Mouse (Mus musculus) embryonic facial prominence, embryonic 15.5 days (tissue): ENCODE measurements around the gene Clpsl2. TPM values are rescaled to one million over a fixed set of nuclear protein-coding genes. Genes with fewer than 3 reads are reported as not detected.

Experiments used
- ATAC-seq: fragments of 200-750 bp; cut with Nextera tagmentation; 2 replicates; pipeline ENCODE4 v1.8.0; 2017; ENCODE audit warnings: low read depth, moderate TSS enrichment; ENCODE audit not compliant: insufficient number of reproducible peaks, low FRiP score, low TSS enrichment
- H3K27ac ChIP-seq: fragments of 300-500 bp; sonication (generic); replicated peaks from 2 replicates; pipeline ENCODE4 v1.5.1; 2015; ENCODE audit warnings: mild to moderate bottlenecking, inconsistent platforms
- H3K27me3 ChIP-seq: fragments of 300-500 bp; sonication (generic); 2 replicates; pipeline ENCODE4 v1.6.1; 2015; ENCODE audit warnings: inconsistent platforms
- H3K36me3 ChIP-seq: fragments of 300-500 bp; sonication (generic); 2 replicates; pipeline ENCODE4 v1.6.1; 2015; ENCODE audit warnings: mild to moderate bottlenecking, inconsistent platforms
- H3K4me1 ChIP-seq: fragments of 300-500 bp; sonication (generic); 2 replicates; pipeline ENCODE4 v1.6.1; 2015; ENCODE audit warnings: inconsistent platforms
- H3K4me2 ChIP-seq: fragments of 300-500 bp; sonication (generic); replicated peaks from 2 replicates; pipeline ENCODE4 v1.6.1; 2015; ENCODE audit warnings: mild to moderate bottlenecking, inconsistent platforms
- H3K4me3 ChIP-seq: fragments of 300-500 bp; sonication (generic); replicated peaks from 2 replicates; pipeline ENCODE4 v1.5.1; 2015; ENCODE audit warnings: mild to moderate bottlenecking, inconsistent platforms
- H3K9ac ChIP-seq: fragments of 300-500 bp; sonication (generic); 2 replicates; pipeline ENCODE4 v1.6.1; 2015; ENCODE audit warnings: inconsistent platforms
- H3K9me3 ChIP-seq: fragments of 300-500 bp; sonication (generic); replicated peaks from 2 replicates; pipeline ENCODE4 v1.6.1; 2016; ENCODE audit warnings: inconsistent platforms
- WGBS: fragments of 180-500 bp; shearing (Covaris S2); methylation state at CpG from one replicate; pipeline ENCODE4 v1.1.7; 2015; 5-methylcytosine and 5-hydroxymethylcytosine counted together
- polyA plus RNA-seq: library from polyadenylated mRNA; unstranded; fragments of >200 nt; fragmentation: Nextera tagmentation; extraction: Ambion mirVana; gene quantifications from 2 replicates; pipeline ENCODE4 v1.2.1, GENCODE M21; 2015

The Clpsl2 gene
- polyA plus RNA-seq, 1 experiment from 2014 or later: not detected

DNA sequence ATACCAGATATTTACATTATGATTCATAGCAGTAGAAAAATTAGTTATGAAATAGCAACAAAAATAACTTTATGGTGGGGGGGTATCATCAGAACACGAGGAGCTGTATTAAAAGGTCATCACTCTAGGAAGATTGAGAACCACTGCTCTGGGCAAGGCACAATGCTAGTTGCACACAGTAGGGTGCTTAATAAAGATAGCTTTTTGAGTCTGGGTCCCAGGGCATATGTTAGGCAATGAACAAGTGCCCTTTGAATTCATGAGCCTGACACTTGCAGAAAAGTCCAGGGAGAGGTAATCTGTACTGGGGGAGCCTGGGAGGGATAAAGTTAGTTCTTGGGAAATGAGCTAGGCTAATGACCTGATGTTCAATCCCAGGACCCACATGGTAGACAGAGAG lies 35.9 kb upstream of the Clpsl2 start:
- Histone ChIP-seq H3K36me3 (no peaks in the 10 kb centered on the region), H3K4me1 (peaks cover 45% of the 10 kb centered on the region), H3K9me3 (no peaks in the 10 kb centered on the region), H3K27me3 (no peaks in the 10 kb centered on the region), H3K4me2 (no peak overlapping the region), H3K4me3 (no peak overlapping the region), H3K9ac (no peak overlapping the region), H3K27ac (no peak overlapping the region)
- 72% methylated on average over 1 of the region's 1 CpGs for WGBS
- ATAC-seq: no peak

DNA sequence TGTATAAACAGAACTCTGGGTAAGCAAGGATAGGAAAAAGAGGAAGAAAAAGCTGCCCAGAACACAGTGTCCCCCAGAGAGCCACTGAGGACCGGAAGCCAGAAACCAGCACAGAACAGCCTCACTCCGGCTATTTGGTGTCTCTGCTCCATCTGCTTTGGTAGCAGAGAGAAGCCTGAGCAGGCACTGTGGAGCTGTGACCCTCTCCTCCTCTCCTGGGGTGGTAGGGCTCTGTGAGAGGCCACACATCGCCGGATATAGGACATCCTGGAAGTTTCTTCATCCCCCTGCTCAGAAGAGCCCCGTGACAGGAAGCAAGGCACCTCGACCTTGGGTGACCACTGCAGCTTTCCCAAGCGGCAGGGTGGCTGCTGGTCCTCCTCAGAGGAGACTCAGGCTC lies 35.4 kb upstream of the Clpsl2 start:
- H3K4me1 ChIP-seq: peaks cover 50% of the 10 kb centered on the region
- no peak overlapping the region for H3K4me2 ChIP-seq
- no peaks in the 10 kb centered on the region for H3K27me3 ChIP-seq
- ATAC-seq: no peak
- 61% methylated on average over 7 of the region's 7 CpGs for WGBS
- H3K9ac ChIP-seq: no peak overlapping the region
- no peak overlapping the region for H3K4me3 ChIP-seq
- H3K27ac ChIP-seq: 0 out of 2 replicates have a peak overlapping the region, but pooled peaks have one; percentile 22
- H3K36me3 ChIP-seq: no peaks in the 10 kb centered on the region
- H3K9me3 ChIP-seq: no peaks in the 10 kb centered on the region

DNA sequence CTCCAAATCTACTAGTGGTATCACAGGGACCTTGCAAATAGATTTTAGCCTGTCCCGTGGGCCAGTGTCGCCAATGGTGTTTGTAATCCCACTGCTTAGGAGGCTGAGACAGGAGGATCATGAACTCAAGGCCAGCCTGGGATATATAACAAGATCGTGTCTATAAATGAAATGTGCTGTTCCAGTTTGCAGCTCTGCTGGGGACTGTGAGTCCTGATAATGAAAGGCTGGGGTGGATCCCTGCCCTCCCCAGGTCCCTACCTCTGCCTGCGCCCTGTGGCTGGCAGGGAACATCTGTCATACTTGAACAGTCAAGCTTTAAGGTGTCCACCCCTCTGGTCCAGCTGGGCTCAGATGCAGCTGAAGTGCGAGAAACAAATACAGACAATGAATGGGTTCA lies 34.7 kb upstream of the Clpsl2 start:
- H3K9me3 ChIP-seq: no peaks in the 10 kb centered on the region
- H3K9ac ChIP-seq: no peak overlapping the region
- WGBS: 73% methylated on average over 5 of the region's 5 CpGs
- no peak overlapping the region for H3K27ac ChIP-seq
- H3K27me3 ChIP-seq: no peaks in the 10 kb centered on the region
- ATAC-seq: no peak
- H3K4me1 ChIP-seq: peaks cover 53% of the 10 kb centered on the region
- H3K36me3 ChIP-seq: no peaks in the 10 kb centered on the region
- H3K4me2 ChIP-seq: no peak overlapping the region
- no peak overlapping the region for H3K4me3 ChIP-seq

- Histone ChIP-seq H3K27ac (no peak overlapping the region), H3K9me3 (no peaks in the 10 kb centered on the region), H3K4me1 (peaks cover 47% of the 10 kb centered on the region), H3K9ac (no peak overlapping the region), H3K27me3 (no peaks in the 10 kb centered on the region), H3K4me3 (no peak overlapping the region), H3K36me3 (no peaks in the 10 kb centered on the region), H3K4me2 (no peak overlapping the region)
- no peak for ATAC-seq
- WGBS: 53% methylated on average over 10 of the region's 10 CpGs
These were observed 33.5 kb upstream of the Clpsl2 start for GRCm38 (mm10) chr17:28515431-28516341.

GRCm38 (mm10) chr17:28516881-28517280 lies 32.3 kb upstream of the Clpsl2 start:
- Histone ChIP-seq H3K4me3 (peak overlapping the region; percentile 48), H3K9ac (no peak overlapping the region), H3K27ac (peak overlapping the region; percentile 92), H3K36me3 (no peaks in the 10 kb centered on the region), H3K4me1 (peaks cover 45% of the 10 kb centered on the region), H3K27me3 (no peaks in the 10 kb centered on the region), H3K4me2 (peak overlapping the region; percentile 91), H3K9me3 (no peaks in the 10 kb centered on the region)
- 56% methylated on average over 4 of the region's 4 CpGs for WGBS
- ATAC-seq: no peak

DNA sequence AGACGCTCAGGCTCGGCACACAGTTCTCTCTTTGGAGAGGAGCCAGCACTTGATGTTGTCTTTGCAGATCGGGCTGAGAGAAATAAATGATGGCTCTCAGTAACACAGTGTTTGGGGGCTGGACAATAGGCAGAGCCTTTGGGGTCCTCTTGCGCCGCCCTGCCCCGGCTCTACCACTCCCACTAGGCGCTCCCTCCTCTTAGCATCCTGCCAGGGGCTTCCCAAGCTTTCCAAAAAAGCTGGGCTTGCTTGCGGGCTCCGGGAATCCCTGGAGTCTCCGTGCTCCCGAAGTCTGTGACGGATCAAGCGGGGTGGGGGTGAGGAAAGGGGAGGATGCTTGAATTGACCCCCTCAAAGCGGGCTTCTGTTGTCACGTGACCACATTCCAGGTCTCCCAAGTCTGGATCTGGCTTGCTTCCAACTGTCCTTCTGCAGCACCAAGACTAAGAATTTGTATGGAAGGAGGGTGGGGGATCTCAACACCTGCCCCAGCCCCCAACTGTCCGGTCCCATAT lies 31.7 kb upstream of the Clpsl2 start, which contains the start of gene Fkbp5:
Gene Fkbp5 (minus strand): TSS at position 87 of the 515 bp plus-strand sequence.
- ATAC-seq: peak; percentile 61
- Histone ChIP-seq H3K4me3 (peak within 1 kb of the TSS; percentile 48), H3K9me3 (no peaks in the 10 kb centered on the region), H3K4me2 (peak within 1 kb of the TSS; percentile 91), H3K4me1 (peaks cover 46% of the 10 kb centered on the region), H3K36me3 (no peaks in the 10 kb centered on the region), H3K27me3 (no peaks in the 10 kb centered on the region), H3K9ac (peak within 1 kb of the TSS; percentile 26), H3K27ac (peak within 1 kb of the TSS; percentile 92)
- WGBS: 2% methylated on average over 16 of the region's 16 CpGs

- Histone ChIP-seq H3K9me3 (no peaks in the 10 kb centered on the region), H3K9ac (peak overlapping the region; percentile 26), H3K36me3 (no peaks in the 10 kb centered on the region), H3K4me2 (peak overlapping the region; percentile 91), H3K4me1 (peaks cover 48% of the 10 kb centered on the region), H3K4me3 (peak overlapping the region; percentile 48), H3K27me3 (no peaks in the 10 kb centered on the region), H3K27ac (peak overlapping the region; percentile 92)
- ATAC-seq: peak; percentile 74
- WGBS: 2% methylated on average over 45 of the region's 46 CpGs
These were observed 31.1 kb upstream of the Clpsl2 start for GRCm38 (mm10) chr17:28517956-28518614.

- H3K4me1 ChIP-seq: peaks cover 53% of the 10 kb centered on the region
- no peaks in the 10 kb centered on the region for H3K36me3 ChIP-seq
- H3K9ac ChIP-seq: no peak overlapping the region
- H3K9me3 ChIP-seq: no peaks in the 10 kb centered on the region
- peak overlapping the region; percentile 91 for H3K4me2 ChIP-seq
- peak overlapping the region; percentile 92 for H3K27ac ChIP-seq
- ATAC-seq: no peak
- H3K4me3 ChIP-seq: peak overlapping the region; percentile 48
- WGBS: 17% methylated on average over 8 of the region's 8 CpGs
- no peaks in the 10 kb centered on the region for H3K27me3 ChIP-seq
These were observed 30.6 kb upstream of the Clpsl2 start for GRCm38 (mm10) chr17:28518615-28519071.

DNA sequence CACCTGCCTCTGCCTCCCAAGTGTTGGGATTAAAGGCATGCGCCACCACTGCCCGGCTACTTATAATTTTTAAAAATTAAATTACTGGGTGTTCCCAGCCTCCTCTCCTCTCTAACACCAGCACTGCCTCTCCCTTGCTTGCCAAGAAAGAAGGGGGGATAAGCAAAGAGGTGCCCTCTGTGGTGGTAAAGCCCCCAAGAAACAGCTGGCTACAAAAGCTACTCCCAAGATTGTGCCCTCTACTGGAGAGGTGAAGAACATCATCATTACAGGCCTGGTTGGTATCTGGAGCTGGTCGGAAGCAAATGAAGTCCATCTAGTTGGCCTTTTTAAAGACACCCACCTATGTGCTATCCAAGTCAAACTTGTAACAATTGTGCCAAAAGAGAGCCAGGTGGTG lies 29.4 kb upstream of the Clpsl2 start:
- Histone ChIP-seq H3K4me2 (no peak overlapping the region), H3K9me3 (no peaks in the 10 kb centered on the region), H3K4me1 (peaks cover 64% of the 10 kb centered on the region), H3K4me3 (no peak overlapping the region), H3K27ac (no peak overlapping the region), H3K36me3 (no peaks in the 10 kb centered on the region), H3K27me3 (no peaks in the 10 kb centered on the region), H3K9ac (no peak overlapping the region)
- 91% methylated on average over 3 of the region's 3 CpGs for WGBS
- no peak for ATAC-seq

DNA sequence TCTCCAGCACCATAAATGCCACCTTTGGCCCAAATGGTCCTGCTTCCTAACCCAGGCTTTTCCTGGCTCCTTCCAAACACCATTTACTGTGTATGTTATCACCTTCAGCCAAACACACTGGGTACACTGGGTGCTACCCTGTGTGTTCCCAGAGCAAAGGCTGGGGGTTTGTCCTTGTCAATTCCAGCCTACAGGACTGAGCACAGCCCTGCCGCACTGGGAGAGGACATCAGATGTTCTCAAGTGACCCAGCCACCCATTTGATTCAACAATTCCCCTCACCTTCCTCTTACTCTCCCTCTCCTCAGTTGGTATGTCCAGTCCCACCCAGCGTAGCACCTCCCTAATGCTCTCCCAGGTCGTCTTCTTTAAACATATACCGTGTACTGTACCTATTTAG lies 28.6 kb upstream of the Clpsl2 start:
- H3K36me3 ChIP-seq: no peaks in the 10 kb centered on the region
- H3K9me3 ChIP-seq: no peaks in the 10 kb centered on the region
- no peak overlapping the region for H3K4me2 ChIP-seq
- H3K27me3 ChIP-seq: no peaks in the 10 kb centered on the region
- no peak overlapping the region for H3K4me3 ChIP-seq
- WGBS: 73% methylated on average over 4 of the region's 4 CpGs
- no peak for ATAC-seq
- H3K4me1 ChIP-seq: peaks cover 62% of the 10 kb centered on the region
- H3K9ac ChIP-seq: no peak overlapping the region
- H3K27ac ChIP-seq: no peak overlapping the region

DNA sequence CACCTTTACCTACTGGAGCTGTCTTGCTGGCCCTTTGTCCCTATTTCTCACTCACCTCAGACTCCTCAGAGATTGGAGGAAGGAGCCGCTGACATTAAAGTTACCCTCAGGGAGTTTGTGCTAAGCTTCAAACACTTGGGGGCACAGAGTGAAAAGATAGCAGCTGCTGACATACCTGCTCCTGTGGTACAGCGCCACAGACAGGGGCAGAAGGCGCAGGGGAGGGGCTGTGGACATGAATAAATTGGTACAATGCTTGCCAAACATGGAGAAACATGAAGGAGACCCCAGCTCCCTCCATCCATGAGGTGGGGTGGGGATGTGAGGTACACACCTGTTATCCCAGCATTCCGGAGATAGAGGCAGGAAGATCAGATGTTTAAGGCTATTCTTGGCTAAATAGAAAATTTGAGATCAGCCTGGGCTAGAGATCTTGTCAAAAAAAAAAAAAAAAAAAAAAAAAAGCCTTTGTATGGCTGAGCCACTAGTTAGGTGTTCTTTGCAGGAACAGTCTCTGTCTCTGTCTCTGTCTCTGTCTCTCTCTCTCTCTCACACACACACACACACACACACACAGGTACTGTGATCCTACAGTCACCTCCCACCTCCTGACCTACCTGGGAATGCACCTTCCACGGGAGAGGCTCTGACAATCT lies 28.0 kb upstream of the Clpsl2 start:
- Histone ChIP-seq H3K36me3 (no peaks in the 10 kb centered on the region), H3K4me1 (peaks cover 56% of the 10 kb centered on the region), H3K4me2 (peak overlapping the region; percentile 96; the same call in 1 of the 2 replicates), H3K9ac (no peak overlapping the region), H3K4me3 (no peak overlapping the region), H3K9me3 (no peaks in the 10 kb centered on the region), H3K27ac (no peak overlapping the region), H3K27me3 (no peaks in the 10 kb centered on the region)
- ATAC-seq: no peak
- 49% methylated on average over 5 of the region's 5 CpGs for WGBS
